8 mouse cellular contexts compared by ENCODE assay signal in genomic region chr4:40948160-40948708, GRCm38 (mm10). TPM values are rescaled to one million over a fixed set of nuclear protein-coding genes. Genes with fewer than 3 reads are reported as not detected.
DNase-seq lines count a peak whose midpoint lies in the region; ATAC-seq lines count a peak whose summit lies in the region.

Gene Bag1, minus strand, starts transcription at chr4:40948294.
Gene Chmp5, plus strand, starts transcription at chr4:40948407.

- peak within 1 kb of the TSS; percentile 83 for H3K4me2 ChIP-seq in intestine, embryonic 14.5 days (ENCODE audit: low read length)

- peak; percentile 97 for ATAC-seq in intestine, embryonic 14.5 days (replicated peaks; ENCODE audit: low FRiP score, low TSS enrichment, low read depth)

- no peaks in the 10 kb centered on the region for H3K27me3 ChIP-seq in intestine, embryonic 14.5 days (replicated peaks; ENCODE audit: control insufficient read depth, insufficient read depth, low read length)

- WGBS in intestine, embryonic 14.5 days, result 0% methylated on average over 49 of the region's 50 CpGs

- peak within 1 kb of the TSS; percentile 69 for H3K27ac ChIP-seq in intestine, embryonic 14.5 days (ENCODE audit: low read depth)

- peaks cover 54% of the 10 kb centered on the region for H3K36me3 ChIP-seq in intestine, embryonic 14.5 days (ENCODE audit: control insufficient read depth, insufficient read depth, low read length)

- H3K9ac ChIP-seq in intestine, embryonic 14.5 days (ENCODE audit: low read length), result peak within 1 kb of the TSS; percentile 80

- H3K4me3 ChIP-seq in intestine, embryonic 14.5 days (ENCODE audit: low read depth, low read length), result peak within 1 kb of the TSS; percentile 85

- intact Hi-C loops in left cerebral cortex, postnatal 14 days (cut with DNase I), result no loop called here

- H3K9me3 ChIP-seq in intestine, embryonic 14.5 days (ENCODE audit: control insufficient read depth, low read length), result no peaks in the 10 kb centered on the region

- peak; percentile 98 to 99 for DNase-seq in adrenal gland, adult 18-20 months (ENCODE audit: low spot score in 2 of 2)
- peak; percentile 98 for DNase-seq in embryo, embryonic 11 days
- DNase-seq in gastrocnemius, postnatal 25 days, result peak; percentile 99
- DNase-seq in intestine, embryonic 14.5 days (ENCODE audit: low spot score), result peak; percentile 99
- peak; percentile 97 to 99 for DNase-seq in left cerebral cortex, postnatal 14 days (ENCODE audit: low spot score in 2 of 2)
- peak; percentile 100 for DNase-seq in mesoderm, embryonic 11.5 days (ENCODE audit: low read depth, low spot score)
- peak; percentile 97 to 98 for DNase-seq in right cerebral cortex, postnatal 36 days (ENCODE audit: low spot score in 2 of 2)
- DNase-seq in yolk sac, embryonic 10.5 days (ENCODE audit: low spot score), result peak; percentile 100

- peaks cover 18% of the 10 kb centered on the region for H3K4me1 ChIP-seq in intestine, embryonic 14.5 days (replicated peaks; ENCODE audit: control insufficient read depth, insufficient read depth, low read length)

RNA-seq across cellular contexts. Expression of gene Bag1, which starts in this region (rescaled TPM):
- total RNA-seq in adrenal gland, adult 18-20 months (2021), result 100 to 1,000 TPM; 306 to 371 TPM
- total RNA-seq in gastrocnemius, postnatal 25 days (2021), result 100 to 1,000 TPM; 177 to 180 TPM
- 195 and 197 TPM in 2 replicates for polyA plus RNA-seq in intestine, embryonic 14.5 days (2014; fragmentation: Nextera tagmentation; extraction: Ambion mirVana)
- total RNA-seq in left cerebral cortex, postnatal 14 days (2021), result 100 to 1,000 TPM; 160 to 164 TPM

RNA-seq across cellular contexts. Expression of gene Chmp5, which starts in this region (rescaled TPM):
- 100 to 1,000 TPM in 1 of 2 experiments, 10 to 100 TPM in 1; 95.1 to 114 TPM for total RNA-seq in adrenal gland, adult 18-20 months (2021)
- 10 to 100 TPM; 20.4 to 24.0 TPM for total RNA-seq in gastrocnemius, postnatal 25 days (2021)
- polyA plus RNA-seq in intestine, embryonic 14.5 days (2014; fragmentation: Nextera tagmentation; extraction: Ambion mirVana), result 82.1 and 85.8 TPM in 2 replicates
- 10 to 100 TPM; 71.4 to 73.1 TPM for total RNA-seq in left cerebral cortex, postnatal 14 days (2021)

Comparison
In these comparisons a context has a peak if more than half of its experiments do, and no peak if none do; other contexts are left out.
1. Peak in every context shown above with its lines: DNase-seq, ATAC-seq, H3K4me3 ChIP-seq and H3K27ac ChIP-seq.